Mouse (Mus musculus) kidney, postnatal 36 days (tissue): ENCODE measurements around the gene Gm11639.

Source experiments
- DNase-seq, 2 experiments: peaks; one replicate each; pipeline ENCODE4 v3.0.0; 2021 to 2022; ENCODE audit warnings: mixed read lengths in 2 of 2

Gene Gm11639

DNA sequence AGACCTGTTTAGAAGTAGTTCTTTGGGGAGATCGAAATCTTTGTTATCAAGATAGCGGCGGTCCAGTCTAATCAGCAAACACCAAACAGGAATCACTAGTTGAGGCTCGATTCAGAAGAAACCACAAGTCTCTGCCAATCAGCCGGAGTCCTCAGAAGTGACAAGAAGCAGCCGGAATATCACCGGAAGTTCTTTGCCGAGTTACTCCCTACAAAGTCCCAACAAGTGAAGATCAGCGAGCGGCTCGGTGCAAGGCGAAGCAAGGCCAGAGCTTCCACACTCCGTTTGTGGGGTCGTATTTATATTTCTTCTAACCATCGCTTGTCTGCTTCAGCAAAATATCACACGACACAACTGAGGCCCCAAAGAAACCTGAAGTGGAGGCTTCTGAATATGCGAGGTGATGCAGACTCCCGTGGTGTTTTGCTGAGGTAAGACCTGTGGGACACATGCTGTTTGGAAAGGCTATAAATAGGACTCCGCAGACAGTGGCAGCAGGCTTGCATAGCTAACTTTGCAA is 471.3 kb downstream of the Gm11639 start:
- peak in 1 of 2 experiments; percentile 28 for DNase-seq

DNA sequence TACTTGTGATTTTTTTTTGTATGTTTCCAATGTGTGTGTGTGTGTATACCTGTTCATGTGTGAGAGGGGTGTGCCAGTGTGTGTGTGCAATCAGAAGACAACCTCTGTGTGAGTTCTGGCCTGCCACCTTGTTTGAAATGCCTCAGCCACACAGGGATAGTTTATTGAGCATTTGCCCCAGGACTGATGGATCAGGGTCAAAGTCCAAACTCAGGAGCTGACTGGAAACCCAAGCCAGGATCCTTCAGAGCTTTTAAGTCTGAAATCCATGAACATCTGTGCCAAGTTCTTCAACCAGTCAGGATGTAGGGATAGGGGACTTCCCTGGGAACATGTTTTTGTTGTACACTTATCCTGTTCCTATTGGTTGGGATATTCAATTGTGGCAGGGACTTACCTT is 472.5 kb downstream of the Gm11639 start:
- DNase-seq: peak; percentile 22 to 56

DNA sequence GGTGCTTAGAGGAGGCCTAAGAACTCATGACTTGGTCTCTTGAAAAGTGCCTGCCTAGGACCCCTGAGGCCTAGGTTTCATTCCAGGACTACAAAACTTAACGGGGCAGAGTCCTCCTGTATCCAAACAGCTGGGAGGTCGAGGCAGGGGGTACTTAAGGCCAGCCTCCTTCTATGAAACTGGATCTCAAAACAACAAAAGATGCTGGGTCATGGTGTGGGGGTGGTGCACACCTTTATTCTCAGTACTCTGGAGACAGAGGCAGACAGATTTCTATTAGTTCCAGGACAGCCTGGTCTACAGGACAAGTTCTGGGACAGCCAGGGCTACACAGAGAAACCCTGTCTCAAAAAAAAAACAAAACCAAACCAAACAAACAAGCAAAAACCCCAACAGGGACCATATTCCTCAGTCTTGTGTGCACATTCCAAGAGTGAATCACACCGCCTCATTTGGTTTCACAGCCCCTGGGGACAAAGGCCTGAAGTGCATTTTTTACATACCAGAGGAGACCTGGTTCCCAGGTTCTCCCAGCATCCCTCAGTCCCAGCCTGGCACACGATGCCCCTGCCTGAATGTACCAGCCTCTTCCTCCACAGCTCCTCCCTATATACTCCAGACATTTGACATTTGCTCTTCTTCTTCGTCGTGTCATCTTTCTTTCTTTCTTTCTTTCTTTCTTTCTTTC is 474.3 kb downstream of the Gm11639 start:
- DNase-seq: no peak

DNA sequence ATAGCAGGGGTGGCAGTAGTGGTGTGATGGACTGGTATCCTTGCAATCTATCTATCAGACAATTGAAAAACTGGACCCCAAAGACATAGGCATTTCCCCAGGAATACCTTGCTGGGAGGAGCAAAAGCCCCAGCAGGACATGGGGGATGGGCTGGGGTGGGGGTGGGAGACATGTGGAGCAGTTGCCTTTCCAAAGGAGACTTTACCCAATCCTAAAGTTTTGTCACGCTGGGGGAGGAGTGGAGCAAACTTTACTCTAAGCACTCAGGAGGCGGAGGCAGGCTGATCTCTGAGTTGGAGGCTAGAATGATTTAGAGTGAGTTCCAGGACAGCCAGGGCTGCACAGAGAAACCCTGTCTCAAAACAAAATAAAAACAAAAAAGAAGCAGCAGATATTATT is 475.9 kb downstream of the Gm11639 start:
- no peak for DNase-seq

DNA sequence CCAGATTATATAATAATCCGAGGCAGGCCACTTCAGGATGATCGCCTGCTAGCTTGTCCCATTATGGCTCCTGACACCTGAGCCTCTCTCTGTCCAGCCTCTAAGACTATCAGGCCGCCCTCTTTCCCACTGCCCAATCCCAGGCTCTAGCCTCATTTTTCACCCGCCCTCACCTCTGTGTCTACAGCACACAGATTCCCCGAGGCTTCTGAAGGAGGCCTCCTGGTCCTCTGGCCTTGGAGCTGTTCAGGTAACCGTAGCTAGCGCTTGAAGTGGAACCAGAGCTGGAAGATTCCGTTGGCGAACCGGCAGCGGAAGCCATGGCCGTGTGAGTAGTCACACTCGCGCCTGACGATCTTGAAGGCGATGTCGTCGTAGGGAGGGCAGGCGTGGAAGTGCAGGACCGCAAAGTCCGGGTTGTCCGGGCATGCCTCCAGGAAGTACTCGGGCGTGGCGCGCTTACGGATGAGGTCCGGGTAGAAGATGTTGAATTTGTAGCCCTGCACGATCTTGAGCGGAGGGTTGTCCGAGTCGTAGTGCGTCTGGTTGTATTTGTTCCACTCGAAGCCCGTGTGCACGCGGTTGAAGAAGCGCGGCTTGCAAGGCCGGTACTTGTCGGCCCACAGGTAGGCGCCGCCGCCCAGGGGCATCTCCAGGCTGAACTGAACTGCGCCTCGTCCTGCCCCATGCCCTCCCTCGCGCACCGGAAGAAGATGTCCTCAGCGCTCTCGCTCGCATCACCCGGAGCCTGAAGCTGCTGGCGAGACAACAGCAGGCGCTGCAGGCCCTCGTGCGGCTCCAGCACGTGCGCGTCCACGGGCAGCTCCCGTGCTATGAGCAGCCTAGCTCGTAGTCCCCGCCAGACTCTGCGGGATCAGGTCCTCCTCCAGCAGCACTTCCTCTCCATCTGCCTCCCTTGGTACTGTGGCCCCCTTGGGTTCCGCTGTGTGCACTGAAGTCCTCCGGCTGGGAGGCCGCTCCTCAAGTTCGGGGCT is 479.3 kb downstream of the Gm11639 start:
- no peak for DNase-seq

DNA sequence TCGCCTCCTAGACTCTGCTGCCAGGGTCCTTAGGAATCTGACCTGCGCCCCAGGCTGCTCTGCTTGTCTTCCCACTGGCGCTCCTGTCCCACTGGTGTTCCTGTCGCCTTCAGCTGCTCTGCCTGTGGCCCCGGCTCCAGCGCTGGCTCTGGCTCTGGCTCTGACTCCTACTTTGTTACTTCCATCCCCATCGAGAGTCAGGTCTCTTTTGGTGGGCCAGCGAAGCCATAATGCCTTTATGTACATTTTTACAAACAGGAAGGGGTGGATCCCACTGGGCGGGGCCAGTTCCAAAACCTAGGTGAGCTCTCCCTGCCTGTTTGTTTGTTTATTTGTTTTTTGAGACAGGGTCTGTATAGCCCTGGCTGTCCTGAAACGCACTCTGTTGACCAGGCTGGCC is 481.3 kb downstream of the Gm11639 start:
- DNase-seq: no peak
